Mouse (Mus musculus): Measurements from ENCODE around the gene Arl4d.

- TF ChIP-seq EP300 (optimal IDR thresholded peaks at IDR 0.05) (no peak), CTCF (IDR thresholded peaks at IDR 0.05; ENCODE audit: low read depth) (no peak)
Measured at GRCm38 (mm10) chr11:101616104-101616503, 49.2 kb upstream of the Arl4d start.

All from stomach, postnatal 0 days (tissue).